Mouse (Mus musculus) neural tube, embryonic 13.5 days (tissue): ENCODE results near the gene Kcnmb4. TPM values are rescaled to one million over a fixed set of nuclear protein-coding genes. Genes with fewer than 3 reads are reported as not detected.
A peak's percentile ranks its signal among the peaks of the same experiment; 100 is the strongest.

Experiments
- ATAC-seq: fragments of 200-750 bp; cut with Nextera tagmentation; 2 replicates; pipeline ENCODE4 v1.8.0; 2017; ENCODE audit warnings: low read depth, mild to moderate bottlenecking, moderate TSS enrichment, moderate library complexity
- H3K27ac ChIP-seq: fragments of 300-500 bp; sonication (generic); replicated peaks from 2 replicates; pipeline ENCODE4 v1.5.1; 2015; ENCODE audit warnings: moderate library complexity, mild to moderate bottlenecking, inconsistent platforms
- H3K27me3 ChIP-seq: fragments of 300-500 bp; sonication (generic); 2 replicates; pipeline ENCODE4 v1.6.1; 2015; ENCODE audit warnings: mild to moderate bottlenecking, inconsistent platforms
- H3K36me3 ChIP-seq: fragments of 300-500 bp; sonication (generic); 2 replicates; pipeline ENCODE4 v1.6.1; 2015; ENCODE audit warnings: mild to moderate bottlenecking, inconsistent platforms
- H3K4me1 ChIP-seq: fragments of 300-500 bp; sonication (generic); replicated peaks from 2 replicates; pipeline ENCODE4 v1.6.1; 2015; ENCODE audit warnings: inconsistent platforms
- H3K4me2 ChIP-seq: fragments of 300-500 bp; sonication (generic); 2 replicates; pipeline ENCODE4 v1.6.1; 2015; ENCODE audit warnings: inconsistent platforms, mild to moderate bottlenecking, moderate library complexity
- H3K4me3 ChIP-seq: fragments of 300-500 bp; sonication (generic); 2 replicates; pipeline ENCODE4 v1.5.1; 2015; ENCODE audit warnings: mild to moderate bottlenecking, inconsistent platforms
- H3K9ac ChIP-seq: fragments of 300-500 bp; sonication (generic); 2 replicates; pipeline ENCODE4 v1.6.1; 2015; ENCODE audit warnings: moderate library complexity, mild to moderate bottlenecking, inconsistent platforms
- H3K9me3 ChIP-seq: fragments of 300-500 bp; sonication (generic); 2 replicates; pipeline ENCODE4 v1.6.1; 2016; ENCODE audit warnings: inconsistent platforms
- WGBS: fragments of 180-500 bp; shearing (Covaris S2); methylation state at CpG from one replicate; pipeline ENCODE4 v1.1.7; 2015; 5-methylcytosine and 5-hydroxymethylcytosine counted together
- polyA plus RNA-seq: library from polyadenylated mRNA; unstranded; fragments of >200 nt; fragmentation: Nextera tagmentation; extraction: Ambion mirVana; gene quantifications from 2 replicates; pipeline ENCODE4 v1.2.1, GENCODE M21; 2015

The Kcnmb4 gene
- polyA plus RNA-seq, 1 experiment from 2014 or later: 38.5 TPM

DNA sequence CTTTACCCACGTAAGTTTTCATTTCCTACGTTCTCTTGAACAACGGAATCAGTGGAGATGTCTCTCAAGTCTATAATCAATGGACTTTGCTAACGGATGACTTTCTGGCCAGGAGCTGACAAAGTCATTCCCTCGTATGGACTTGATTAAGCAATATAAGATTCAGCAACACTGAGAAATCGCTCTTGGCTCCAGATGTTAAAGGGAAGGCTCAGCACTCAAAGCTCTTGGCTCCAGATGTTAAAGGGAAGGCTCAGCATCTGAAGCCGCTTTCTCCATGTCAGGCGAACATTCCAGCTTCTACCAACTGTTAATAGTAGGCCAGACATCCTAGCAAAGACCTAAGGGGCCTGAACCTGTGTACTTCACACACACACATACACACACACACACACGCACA lies 26.5 kb downstream of the Kcnmb4 start:
- Histone ChIP-seq H3K36me3 (peaks cover 15% of the 10 kb centered on the region), H3K4me2 (no peak overlapping the region), H3K4me1 (no peaks in the 10 kb centered on the region), H3K27ac (no peak overlapping the region), H3K4me3 (no peak overlapping the region), H3K9me3 (no peaks in the 10 kb centered on the region), H3K27me3 (no peaks in the 10 kb centered on the region), H3K9ac (no peak overlapping the region)
- WGBS: 86% methylated on average over 9 of the region's 9 CpGs
- ATAC-seq: no peak

DNA sequence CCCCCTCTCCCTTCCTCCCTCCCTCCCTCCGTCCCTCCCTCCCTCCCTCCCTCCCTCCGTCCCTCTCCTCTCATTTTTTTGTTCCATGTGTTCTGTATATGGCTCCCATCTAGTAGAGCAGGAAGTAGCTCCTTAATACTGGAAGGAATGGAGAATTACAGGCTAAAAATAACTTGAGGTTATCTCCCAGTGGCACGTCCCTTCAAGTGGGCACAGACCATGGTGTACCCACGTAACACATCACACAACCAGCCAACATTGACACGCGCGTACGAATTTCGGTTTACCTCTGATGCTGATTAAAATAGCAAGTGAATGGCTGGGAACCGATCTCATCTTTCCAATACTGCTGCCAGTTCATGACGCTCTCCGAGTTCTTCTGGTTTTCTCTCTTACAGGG lies 27.6 kb downstream of the Kcnmb4 start:
- Histone ChIP-seq H3K9ac (no peak overlapping the region), H3K4me3 (no peak overlapping the region), H3K4me1 (no peaks in the 10 kb centered on the region), H3K4me2 (no peak overlapping the region), H3K27me3 (no peaks in the 10 kb centered on the region), H3K36me3 (peaks cover 20% of the 10 kb centered on the region), H3K27ac (no peak overlapping the region), H3K9me3 (no peaks in the 10 kb centered on the region)
- no peak for ATAC-seq
- WGBS: 94% methylated on average over 11 of the region's 12 CpGs

DNA sequence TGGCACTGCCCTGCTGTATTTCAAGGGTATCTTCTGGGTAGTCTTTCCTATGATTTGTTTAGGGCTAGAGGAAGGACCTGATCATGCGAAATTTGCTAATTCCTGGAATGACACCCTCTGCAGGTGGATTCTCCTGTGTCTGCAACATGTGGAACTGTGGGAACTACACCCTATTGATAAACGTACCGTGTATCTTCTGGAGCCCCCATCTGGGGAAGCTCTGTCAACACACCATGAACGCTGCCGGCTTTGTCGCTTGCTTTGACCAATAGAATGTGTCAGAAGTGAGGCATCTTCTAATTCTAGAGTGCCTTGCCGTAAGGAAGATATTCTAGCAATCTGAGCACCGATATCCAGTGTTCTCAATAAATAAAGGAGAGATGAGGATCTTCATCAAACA lies 28.9 kb downstream of the Kcnmb4 start:
- Histone ChIP-seq H3K27me3 (no peaks in the 10 kb centered on the region), H3K36me3 (peaks cover 22% of the 10 kb centered on the region), H3K4me2 (no peak overlapping the region), H3K27ac (no peak overlapping the region), H3K4me1 (no peaks in the 10 kb centered on the region), H3K9me3 (no peaks in the 10 kb centered on the region), H3K4me3 (no peak overlapping the region), H3K9ac (no peak overlapping the region)
- ATAC-seq: no peak
- WGBS: 94% methylated on average over 8 of the region's 8 CpGs

DNA sequence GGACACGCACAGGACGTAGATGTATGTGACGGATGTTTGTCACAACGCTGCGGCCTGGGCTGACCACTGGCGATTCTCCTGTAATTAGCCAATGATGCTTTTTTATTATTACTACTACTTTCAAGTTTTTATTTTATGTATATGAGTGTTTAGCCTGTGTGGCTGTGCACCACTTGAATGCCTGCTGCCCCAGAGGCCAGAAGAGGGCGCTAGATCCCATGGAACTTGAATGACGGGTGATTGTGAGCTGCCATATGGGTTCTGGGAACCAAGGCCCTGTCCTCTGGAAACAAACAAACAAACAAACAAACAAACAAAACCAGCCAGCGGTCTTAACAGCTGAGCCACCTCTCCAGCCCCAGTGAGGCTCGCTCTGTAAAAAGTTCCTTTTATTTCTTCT lies 29.3 kb downstream of the Kcnmb4 start:
- H3K9ac ChIP-seq: no peak overlapping the region
- no peak overlapping the region for H3K4me3 ChIP-seq
- no peak for ATAC-seq

DNA sequence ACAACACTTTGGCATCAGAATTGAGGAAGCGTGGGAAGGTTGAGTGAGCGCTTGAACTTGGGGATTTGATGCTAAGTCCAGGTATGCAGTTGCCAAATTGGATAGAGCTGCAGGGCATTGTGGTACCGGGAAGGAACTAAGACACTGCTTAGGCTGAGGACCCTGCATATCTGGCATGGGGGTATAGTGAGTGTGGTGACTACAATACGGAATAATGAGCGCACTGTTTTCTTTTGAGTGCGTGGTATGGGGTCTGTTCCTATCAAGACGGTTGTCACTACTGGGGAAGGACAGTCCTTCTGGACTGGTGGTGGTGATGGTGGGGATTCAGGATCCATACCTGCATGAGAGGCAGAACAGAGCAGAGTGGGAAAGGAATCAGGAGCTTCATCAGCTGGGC lies 32.7 kb downstream of the Kcnmb4 start:
- Histone ChIP-seq H3K27me3 (no peaks in the 10 kb centered on the region), H3K4me3 (no peak overlapping the region), H3K9ac (no peak overlapping the region), H3K27ac (no peak overlapping the region), H3K4me1 (no peaks in the 10 kb centered on the region), H3K4me2 (no peak overlapping the region), H3K9me3 (peaks cover 10% of the 10 kb centered on the region), H3K36me3 (peaks cover 36% of the 10 kb centered on the region)
- ATAC-seq: no peak
- 97% methylated on average over 7 of the region's 7 CpGs for WGBS

More for the DNA sequence above, 29.3 kb downstream of the Kcnmb4 start:
- no peak overlapping the region for H3K27ac ChIP-seq
- H3K27me3 ChIP-seq: no peaks in the 10 kb centered on the region
- peaks cover 26% of the 10 kb centered on the region for H3K36me3 ChIP-seq
- no peaks in the 10 kb centered on the region for H3K4me1 ChIP-seq
- 96% methylated on average over 10 of the region's 10 CpGs for WGBS
- no peak overlapping the region for H3K4me2 ChIP-seq
- H3K9me3 ChIP-seq: no peaks in the 10 kb centered on the region

DNA sequence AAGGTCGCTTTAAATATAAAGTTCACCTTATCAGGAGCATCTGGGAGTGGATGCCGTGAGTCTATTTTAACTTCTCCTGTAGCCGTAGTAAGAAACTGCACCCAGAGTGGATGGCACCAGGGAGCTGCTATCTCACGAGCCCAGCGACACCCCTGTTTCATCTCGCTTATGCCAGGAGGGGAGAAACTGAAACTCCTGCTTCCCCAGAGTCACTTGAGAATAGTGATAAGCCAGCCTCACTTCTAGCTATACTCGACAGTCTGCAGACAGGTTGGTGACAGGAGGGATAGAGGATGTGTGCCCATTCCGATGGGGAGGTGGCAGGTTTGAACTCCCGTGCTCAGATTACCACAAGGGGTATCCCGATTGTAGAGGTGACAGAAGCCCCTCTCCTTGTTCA lies 33.6 kb downstream of the Kcnmb4 start:
- H3K4me1 ChIP-seq: no peaks in the 10 kb centered on the region
- H3K27me3 ChIP-seq: no peaks in the 10 kb centered on the region
- H3K27ac ChIP-seq: no peak overlapping the region
- H3K4me2 ChIP-seq: no peak overlapping the region
- 94% methylated on average over 10 of the region's 10 CpGs for WGBS
- H3K9ac ChIP-seq: no peak overlapping the region
- H3K9me3 ChIP-seq: peaks cover 10% of the 10 kb centered on the region
- H3K36me3 ChIP-seq: peaks cover 32% of the 10 kb centered on the region
- H3K4me3 ChIP-seq: no peak overlapping the region
- ATAC-seq: no peak

DNA sequence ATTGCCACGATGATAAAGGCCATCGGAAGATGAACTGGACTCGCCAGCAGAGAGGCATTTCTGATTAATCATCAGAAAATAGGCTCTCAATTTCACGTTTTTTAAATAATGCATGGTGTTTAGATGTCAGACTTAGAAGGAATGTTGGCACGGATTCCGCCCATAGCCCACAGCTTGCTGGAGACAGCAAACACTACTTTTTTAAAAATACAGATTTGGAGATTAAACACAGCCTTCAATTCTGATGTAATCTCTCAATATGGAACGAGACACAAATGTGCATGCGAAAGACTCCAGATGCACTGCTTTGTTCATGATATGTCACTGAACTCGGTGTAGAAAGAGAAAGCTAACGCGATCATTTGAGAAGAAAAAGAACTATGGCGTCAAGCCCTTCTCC lies 38.2 kb downstream of the Kcnmb4 start:
- Histone ChIP-seq H3K9me3 (peaks cover 10% of the 10 kb centered on the region), H3K9ac (no peak overlapping the region), H3K27ac (no peak overlapping the region), H3K4me2 (no peak overlapping the region), H3K36me3 (peaks cover 14% of the 10 kb centered on the region), H3K4me3 (no peak overlapping the region), H3K4me1 (no peaks in the 10 kb centered on the region), H3K27me3 (no peaks in the 10 kb centered on the region)
- WGBS: 79% methylated on average over 12 of the region's 12 CpGs
- no peak for ATAC-seq

DNA sequence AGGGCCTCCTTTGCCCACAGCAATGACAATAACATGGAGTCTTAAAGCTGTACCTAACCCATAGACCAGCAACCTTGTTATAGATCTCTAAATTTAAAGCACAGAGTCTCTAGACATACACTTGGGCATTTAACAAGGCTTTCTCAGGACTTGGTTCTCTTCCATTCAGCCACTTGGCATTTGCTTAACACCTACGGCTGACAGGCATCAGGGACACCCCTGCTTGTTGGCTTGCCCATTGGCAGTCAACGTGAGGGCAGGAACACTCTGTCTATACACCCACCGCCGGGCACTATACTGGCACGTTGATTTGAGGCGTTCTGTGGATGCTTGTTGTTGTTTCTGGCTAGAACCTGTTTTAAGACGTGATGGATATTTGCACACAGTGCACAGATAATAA lies 41.3 kb downstream of the Kcnmb4 start:
- no peaks in the 10 kb centered on the region for H3K4me1 ChIP-seq
- 87% methylated on average over 7 of the region's 7 CpGs for WGBS
- H3K27me3 ChIP-seq: no peaks in the 10 kb centered on the region
- H3K9ac ChIP-seq: no peak overlapping the region
- no peaks in the 10 kb centered on the region for H3K9me3 ChIP-seq
- H3K4me2 ChIP-seq: no peak overlapping the region
- no peak for ATAC-seq
- H3K36me3 ChIP-seq: peaks cover 15% of the 10 kb centered on the region
- no peak overlapping the region for H3K4me3 ChIP-seq
- no peak overlapping the region for H3K27ac ChIP-seq

DNA sequence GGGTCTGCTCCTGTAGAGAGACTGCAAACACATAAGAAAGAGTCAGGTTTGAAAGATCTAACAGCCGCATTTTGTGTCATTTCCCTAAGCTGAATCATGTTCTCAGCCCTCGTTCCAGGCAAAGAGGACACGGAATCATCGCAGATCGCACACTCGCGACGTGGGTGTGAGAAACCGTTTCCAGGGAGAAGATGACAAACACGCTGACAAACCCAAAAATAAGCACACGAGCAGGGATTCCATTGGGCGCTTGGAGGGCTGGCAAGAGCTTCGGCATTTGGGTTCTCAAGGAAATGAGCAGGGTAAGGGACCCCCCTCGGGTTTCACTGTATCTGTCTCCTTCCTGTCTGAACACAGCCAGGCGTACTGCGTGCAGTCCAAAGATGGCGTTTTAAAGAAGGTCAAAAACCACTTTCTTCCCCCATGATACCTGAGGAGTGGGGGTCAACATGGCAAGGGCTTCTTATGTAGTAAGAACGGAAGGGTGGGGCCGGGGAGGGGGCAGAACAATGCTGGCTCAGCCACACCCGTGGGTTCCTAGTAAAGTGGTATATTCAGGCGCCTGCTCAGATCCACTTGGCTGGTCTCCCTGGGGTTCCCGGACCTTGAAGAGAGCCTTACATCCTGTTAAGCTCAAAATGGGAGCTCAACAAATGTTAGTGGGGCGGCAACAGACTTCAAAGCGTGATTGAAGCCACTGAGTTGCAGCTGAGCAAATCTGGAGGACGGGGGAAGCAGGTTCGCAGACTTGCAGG lies 45.5 kb downstream of the Kcnmb4 start:
- 0 out of 2 replicates have a peak, but pooled peaks cover 4% of the 10 kb centered on the region for H3K9me3 ChIP-seq
- H3K4me3 ChIP-seq: no peak overlapping the region
- WGBS: 94% methylated on average over 26 of the region's 26 CpGs
- H3K9ac ChIP-seq: no peak overlapping the region
- no peaks in the 10 kb centered on the region; the same call in 1 of the 2 replicates for H3K4me1 ChIP-seq
- no peak overlapping the region for H3K27ac ChIP-seq
- no peaks in the 10 kb centered on the region for H3K27me3 ChIP-seq
- H3K36me3 ChIP-seq: peaks cover 15% of the 10 kb centered on the region
- no peak overlapping the region for H3K4me2 ChIP-seq
- ATAC-seq: no peak

DNA sequence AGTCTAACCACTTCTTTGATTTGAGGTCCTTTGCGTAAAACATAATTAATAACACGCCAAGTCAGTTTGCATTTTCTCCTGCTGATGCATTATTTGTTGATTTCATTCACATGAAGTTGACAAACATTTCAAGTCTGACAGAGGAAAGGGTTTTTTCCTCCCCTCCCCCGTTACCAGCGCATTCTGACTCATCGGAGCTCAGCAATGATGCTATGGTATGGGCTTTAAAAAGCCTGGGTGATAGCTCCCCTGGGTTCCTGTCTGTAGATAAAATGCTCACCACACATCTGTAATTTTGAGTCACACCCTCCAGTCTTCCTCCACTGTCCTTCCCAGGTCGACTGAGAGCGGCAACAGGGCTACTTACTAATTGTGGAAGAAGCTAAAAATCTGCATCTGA lies 47.5 kb downstream of the Kcnmb4 start:
- Histone ChIP-seq H3K4me3 (no peak overlapping the region), H3K27me3 (no peaks in the 10 kb centered on the region), H3K4me1 (no peaks in the 10 kb centered on the region; the same call in 1 of the 2 replicates), H3K4me2 (no peak overlapping the region), H3K9me3 (0 out of 2 replicates have a peak, but pooled peaks cover 4% of the 10 kb centered on the region), H3K9ac (no peak overlapping the region), H3K27ac (no peak overlapping the region), H3K36me3 (peaks cover 15% of the 10 kb centered on the region)
- WGBS: 73% methylated on average over 7 of the region's 7 CpGs
- no peak for ATAC-seq

DNA sequence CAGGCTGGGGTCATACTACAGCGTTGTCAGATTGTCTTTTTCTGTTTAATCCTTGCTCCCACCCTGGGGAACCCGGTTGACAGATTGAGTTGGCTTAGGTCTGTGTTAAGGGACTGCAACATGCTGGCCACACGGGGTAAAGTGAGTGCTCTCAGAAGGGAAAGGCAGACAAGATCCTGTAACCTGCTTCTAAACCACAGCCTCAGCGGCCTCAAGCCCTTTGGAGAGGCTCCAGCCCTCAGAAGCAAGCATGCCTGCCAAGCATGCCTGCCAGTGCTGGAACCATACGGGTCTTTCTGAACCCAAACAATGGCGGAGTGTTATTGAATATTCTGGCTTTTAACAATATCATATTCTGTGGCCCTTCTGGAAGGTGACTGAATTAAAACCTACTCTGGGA lies 48.8 kb downstream of the Kcnmb4 start:
- Histone ChIP-seq H3K4me1 (peaks cover 6% of the 10 kb centered on the region; the same call in 1 of the 2 replicates), H3K4me2 (no peak overlapping the region), H3K27me3 (no peaks in the 10 kb centered on the region), H3K9ac (no peak overlapping the region), H3K27ac (no peak overlapping the region), H3K9me3 (0 out of 2 replicates have a peak, but pooled peaks cover 4% of the 10 kb centered on the region), H3K4me3 (no peak overlapping the region), H3K36me3 (peaks cover 15% of the 10 kb centered on the region)
- no peak for ATAC-seq
- 77% methylated on average over 6 of the region's 6 CpGs for WGBS

DNA sequence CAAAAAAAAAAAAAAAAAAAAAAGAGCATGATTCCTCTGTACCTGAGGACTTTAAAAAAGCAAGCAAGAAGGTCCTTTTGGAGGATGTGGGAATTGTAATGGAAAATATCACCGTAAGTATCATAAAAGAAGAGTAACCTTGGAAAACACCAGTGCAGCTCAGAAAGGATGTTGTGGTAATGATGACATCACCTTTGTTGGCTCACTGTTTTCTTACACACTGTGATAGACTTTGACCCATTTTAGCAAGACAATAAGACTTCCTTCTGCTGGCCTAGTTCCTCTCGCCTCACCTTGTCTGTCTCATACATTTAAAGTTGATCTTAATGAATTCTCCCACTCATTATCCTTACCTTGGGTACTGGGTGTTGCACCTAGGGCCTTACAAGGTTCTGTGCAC lies 51.1 kb downstream of the Kcnmb4 start:
- no peaks in the 10 kb centered on the region for H3K27me3 ChIP-seq
- peaks cover 6% of the 10 kb centered on the region; the same call in 1 of the 2 replicates for H3K4me1 ChIP-seq
- no peak overlapping the region for H3K9ac ChIP-seq
- no peak overlapping the region for H3K4me2 ChIP-seq
- H3K4me3 ChIP-seq: no peak overlapping the region
- no peak overlapping the region for H3K27ac ChIP-seq
- WGBS: 95% methylated on average over 2 of the region's 2 CpGs
- H3K9me3 ChIP-seq: 0 out of 2 replicates have a peak, but pooled peaks cover 4% of the 10 kb centered on the region
- ATAC-seq: no peak
- H3K36me3 ChIP-seq: peaks cover 8% of the 10 kb centered on the region; the same call in 1 of the 2 replicates

DNA sequence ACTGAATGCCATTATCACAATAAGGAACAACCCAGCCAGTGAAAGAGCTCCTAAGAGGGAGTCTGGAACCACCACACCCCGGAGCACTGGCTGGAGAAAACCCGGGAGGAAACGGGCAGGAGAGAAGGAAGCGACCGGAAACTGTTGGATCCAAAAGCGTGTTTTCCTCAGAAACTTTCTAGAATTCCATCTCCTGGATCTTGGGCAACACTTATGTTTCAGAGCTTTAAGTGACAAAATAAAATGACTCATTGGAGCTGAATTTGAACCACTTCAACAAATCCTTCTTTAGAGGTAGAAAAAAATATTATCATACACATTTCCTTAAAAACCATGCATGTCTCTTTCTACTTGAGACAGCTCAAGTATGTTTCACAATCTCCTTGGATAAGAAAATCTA lies 52.7 kb downstream of the Kcnmb4 start:
- Histone ChIP-seq H3K9me3 (0 out of 2 replicates have a peak, but pooled peaks cover 4% of the 10 kb centered on the region), H3K4me1 (peaks cover 15% of the 10 kb centered on the region), H3K27ac (0 out of 2 replicates have a peak overlapping the region, but pooled peaks have one; percentile 49), H3K4me3 (no peak overlapping the region), H3K27me3 (no peaks in the 10 kb centered on the region), H3K36me3 (peaks cover 7% of the 10 kb centered on the region; the same call in 1 of the 2 replicates), H3K4me2 (no peak overlapping the region), H3K9ac (no peak overlapping the region)
- 53% methylated on average over 6 of the region's 6 CpGs for WGBS
- ATAC-seq: no peak
